Mouse (Mus musculus): Measurements from ENCODE around the gene Lcat.

- TF ChIP-seq CTCF (IDR thresholded peaks at IDR 0.05 in 2 of 3, conservative IDR thresholded peaks at IDR 0.05 in 1 of 3; ENCODE audit: control insufficient read depth in 1 of 3, insufficient read depth in 1 of 3, low read depth in 2 of 3, low read length in 3 of 3, poor library complexity in 1 of 3, severe bottlenecking in 1 of 3) (peak in 1 of 3 experiments; percentile 35; a peak in 2 of 6 replicates), EP300 (IDR thresholded peaks at IDR 0.05; ENCODE audit: low read depth in 1 of 2, low read length in 2 of 2) (no peak), E2F4 (IDR thresholded peaks at IDR 0.05; ENCODE audit: borderline replicate concordance, low read depth, low read length) (no peak)
These were observed 38.0 kb upstream of the Lcat start for GRCm38 (mm10) chr8:105981146-105981545.
